Mouse (Mus musculus): ENCODE results near the gene Gm5136. TPM values are rescaled to one million over a fixed set of nuclear protein-coding genes. Genes with fewer than 3 reads are reported as not detected.

Gm5136 gene
- total and polyA plus RNA-seq, 3 experiments = not detected

DNA sequence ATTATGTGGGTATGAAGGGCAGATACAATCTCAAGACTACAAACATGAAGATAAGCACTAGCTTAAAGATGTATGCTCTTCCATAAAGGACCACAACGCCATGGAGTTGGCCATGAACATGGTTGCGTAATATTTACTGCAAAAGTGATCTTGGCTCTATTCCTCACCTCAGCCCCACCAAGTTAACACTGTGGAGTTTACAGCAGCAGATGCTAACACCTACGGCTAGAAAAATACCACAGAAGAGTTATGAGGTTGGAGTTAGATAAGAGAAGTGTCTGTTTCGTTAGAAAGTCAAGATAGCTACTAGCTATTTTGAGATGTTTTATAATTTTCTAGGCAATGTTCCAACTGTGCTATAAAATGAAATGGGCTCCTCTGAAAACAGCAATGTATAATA lies 43.1 kb downstream of the Gm5136 start:
- no peaks in the 10 kb centered on the region for H3K79me2 ChIP-seq (replicated peaks; ENCODE audit: control insufficient read depth, extremely low read depth, insufficient read depth, poor library complexity, severe bottlenecking)
- no peak for TF ChIP-seq MAFK (IDR thresholded peaks at IDR 0.05; ENCODE audit: insufficient replicate concordance, low read length)
- no peak for TF ChIP-seq PAX5 (IDR thresholded peaks at IDR 0.05; ENCODE audit: low read length)
- no peak for TF ChIP-seq CTCF (conservative IDR thresholded peaks at IDR 0.05 in 1 of 2, IDR thresholded peaks at IDR 0.05 in 1 of 2; ENCODE audit: low read depth in 2 of 2, low read length in 2 of 2)
- TF ChIP-seq MAX (IDR thresholded peaks at IDR 0.05; ENCODE audit: low read length) = no peak
- no peak for TF ChIP-seq EP300 (IDR thresholded peaks at IDR 0.05; ENCODE audit: low read length)
- TF ChIP-seq MAZ (IDR thresholded peaks at IDR 0.05; ENCODE audit: low read depth, low read length) = no peak
- TF ChIP-seq SIN3A (IDR thresholded peaks at IDR 0.05; ENCODE audit: low read length) = no peak
- no peak for TF ChIP-seq GABPA (IDR thresholded peaks at IDR 0.05; ENCODE audit: insufficient replicate concordance, low read depth, low read length)
- no peak for TF ChIP-seq KAT2A (IDR thresholded peaks at IDR 0.05; ENCODE audit: insufficient replicate concordance, low read length)
- TF ChIP-seq NRF1 (IDR thresholded peaks at IDR 0.05; ENCODE audit: low read depth, low read length) = no peak
- no peak for TF ChIP-seq ZMIZ1 (IDR thresholded peaks at IDR 0.05; ENCODE audit: low read depth, low read length)
- TF ChIP-seq USF1 (IDR thresholded peaks at IDR 0.05; ENCODE audit: low read depth, low read length) = no peak
- no peak for TF ChIP-seq ETS1 (conservative IDR thresholded peaks at IDR 0.05; ENCODE audit: low read depth, low read length)
- H3K27ac ChIP-seq (ENCODE audit: insufficient read depth, low read depth) = no peak overlapping the region
- dilution Hi-C loops (cut with MboI; ENCODE audit: extremely low pct_ligation_motif_present, extremely low pct_unique_long_range_greater_than_20kb, low sequenced_read_pairs) (no loop called here), in situ Hi-C loops (cut with MboI; ENCODE audit: low pct_ligation_motif_present, low pct_unique_long_range_greater_than_20kb, low sequenced_read_pairs) (no loop called here)
- no peak for DNase-seq (ENCODE audit: extremely low read depth)
- H3K9ac ChIP-seq (ENCODE audit: insufficient read depth, low read depth) = no peak overlapping the region
- no peaks in the 10 kb centered on the region for H3K9me3 ChIP-seq (replicated peaks; ENCODE audit: low read length)
- no peak overlapping the region for H3K4me3 ChIP-seq (replicated peaks in 1 of 3; ENCODE audit: low read depth in 2 of 3, low read length in 2 of 3, poor library complexity in 1 of 3)
- no peak overlapping the region for H3K4me2 ChIP-seq (ENCODE audit: insufficient read depth, low read depth, poor library complexity, severe bottlenecking)
- H3K27me3 ChIP-seq (replicated peaks) = no peaks in the 10 kb centered on the region
- no peaks in the 10 kb centered on the region for H3K4me1 ChIP-seq (ENCODE audit: control insufficient read depth in 1 of 2, insufficient read depth in 2 of 2)
- no peaks in the 10 kb centered on the region for H3K36me3 ChIP-seq (replicated peaks in 1 of 2; ENCODE audit: control insufficient read depth in 1 of 2, insufficient read depth in 1 of 2, low read length in 1 of 2)

DNA sequence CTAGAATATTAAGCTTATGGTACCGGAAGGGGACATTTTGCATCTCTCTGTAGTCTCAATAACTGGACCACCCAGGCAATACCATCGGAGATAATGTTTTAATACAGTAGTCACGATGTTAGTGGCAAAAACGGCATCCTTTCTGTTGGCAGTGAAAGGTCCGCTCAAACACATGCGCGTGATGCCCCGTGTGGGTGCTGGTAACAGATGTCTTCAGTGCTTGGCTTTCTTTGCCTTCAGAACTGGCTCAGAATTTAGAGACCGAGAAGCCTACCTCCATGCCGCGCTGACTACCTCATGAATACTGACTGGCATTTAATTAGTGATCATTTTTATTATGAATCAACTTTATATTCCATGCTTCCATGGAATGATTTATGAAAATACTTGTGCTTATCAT lies 44.9 kb downstream of the Gm5136 start:
- Histone ChIP-seq H3K9ac (ENCODE audit: insufficient read depth, low read depth) (no peak overlapping the region), H3K27ac (ENCODE audit: insufficient read depth, low read depth) (no peak overlapping the region), H3K4me1 (ENCODE audit: control insufficient read depth in 1 of 2, insufficient read depth in 2 of 2) (no peaks in the 10 kb centered on the region), H3K4me3 (replicated peaks in 1 of 3; ENCODE audit: low read depth in 2 of 3, low read length in 2 of 3, poor library complexity in 1 of 3) (no peak overlapping the region), H3K9me3 (replicated peaks; ENCODE audit: low read length) (no peaks in the 10 kb centered on the region), H3K36me3 (replicated peaks in 1 of 2; ENCODE audit: control insufficient read depth in 1 of 2, insufficient read depth in 1 of 2, low read length in 1 of 2) (no peaks in the 10 kb centered on the region), H3K4me2 (ENCODE audit: insufficient read depth, low read depth, poor library complexity, severe bottlenecking) (no peak overlapping the region), H3K79me2 (replicated peaks; ENCODE audit: control insufficient read depth, extremely low read depth, insufficient read depth, poor library complexity, severe bottlenecking) (no peaks in the 10 kb centered on the region), H3K27me3 (replicated peaks) (no peaks in the 10 kb centered on the region)
- dilution Hi-C loops (cut with MboI; ENCODE audit: extremely low pct_ligation_motif_present, extremely low pct_unique_long_range_greater_than_20kb, low sequenced_read_pairs) = no loop called here
- in situ Hi-C loops (cut with MboI; ENCODE audit: low pct_ligation_motif_present, low pct_unique_long_range_greater_than_20kb, low sequenced_read_pairs) = no loop called here
- TF ChIP-seq POLR2AphosphoS2 (IDR thresholded peaks at IDR 0.05; ENCODE audit: low read depth, low read length) = no peak
- no peak for TF ChIP-seq MAZ (IDR thresholded peaks at IDR 0.05; ENCODE audit: low read depth, low read length)
- no peak for TF ChIP-seq ZKSCAN1 (IDR thresholded peaks at IDR 0.05; ENCODE audit: borderline replicate concordance, low read depth, low read length)
- TF ChIP-seq MAFK (IDR thresholded peaks at IDR 0.05; ENCODE audit: insufficient replicate concordance, low read length) = no peak
- TF ChIP-seq TCF12 (IDR thresholded peaks at IDR 0.05; ENCODE audit: low read depth, low read length) = no peak
- no peak for TF ChIP-seq USF1 (IDR thresholded peaks at IDR 0.05; ENCODE audit: low read depth, low read length)
- TF ChIP-seq SMC3 (IDR thresholded peaks at IDR 0.05; ENCODE audit: low read depth, low read length) = no peak
- no peak for TF ChIP-seq JUN (IDR thresholded peaks at IDR 0.05; ENCODE audit: insufficient read depth, low read depth, low read length)
- TF ChIP-seq CHD2 (IDR thresholded peaks at IDR 0.05; ENCODE audit: low read length) = no peak
- no peak for TF ChIP-seq TBP (conservative IDR thresholded peaks at IDR 0.05; ENCODE audit: low read depth, low read length)
- TF ChIP-seq MAX (IDR thresholded peaks at IDR 0.05; ENCODE audit: low read length) = no peak
- DNase-seq (ENCODE audit: extremely low read depth) = no peak

All from CH12.LX (cell line).